Mouse (Mus musculus) T-cell, adult 2 months (primary cell): ENCODE data around the gene Ciart.
"Not testable (repeated sequence)": the region's sequence is repeated elsewhere in the genome, so short reads cannot be mapped to it uniquely, and the experiment has no call there.

Source experiments
- DNase-seq: peaks from one replicate; pipeline ENCODE4 v3.0.0; 2022; ENCODE audit warnings: low spot score

Gene Ciart

DNA sequence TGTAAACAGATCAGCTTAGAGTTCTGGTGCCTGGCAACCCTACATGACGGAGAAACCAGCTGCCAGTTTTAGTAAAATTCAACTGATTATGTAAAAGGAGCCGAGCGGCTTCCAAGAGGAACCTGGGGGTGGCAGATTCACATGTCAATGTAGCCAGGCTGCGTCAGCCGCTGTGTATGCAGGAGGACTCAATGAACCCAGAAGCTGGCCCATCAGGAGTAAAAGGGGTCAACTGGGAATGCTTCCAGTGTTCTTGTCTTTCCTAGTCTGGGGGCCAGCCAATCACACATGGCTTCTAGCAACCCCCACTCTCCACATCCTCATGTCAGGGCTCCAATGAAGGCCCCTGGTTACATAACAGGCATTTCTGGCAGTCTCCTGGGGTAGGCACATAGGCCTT lies 17.0 kb downstream of the Ciart start:
- no peak for DNase-seq

DNA sequence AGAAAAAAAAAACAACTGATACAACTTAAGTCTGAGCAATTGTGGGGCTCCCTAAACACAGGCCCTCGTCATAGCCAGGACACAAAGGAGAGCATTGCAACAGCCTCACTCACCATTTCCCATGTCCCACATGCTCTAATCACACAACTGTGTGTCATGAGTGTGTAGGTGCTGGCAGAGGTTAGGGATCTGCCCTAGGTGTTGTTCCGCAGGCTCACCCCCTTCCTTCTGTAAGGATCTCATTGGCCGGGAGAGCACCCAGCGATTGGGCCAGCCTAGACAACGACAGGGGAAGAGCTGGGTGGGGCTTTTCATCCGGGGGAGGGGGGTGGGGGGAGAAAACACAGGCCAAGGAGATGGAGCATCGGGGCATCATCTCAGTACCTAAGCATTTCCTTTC lies 18.5 kb downstream of the Ciart start:
- no peak for DNase-seq

DNA sequence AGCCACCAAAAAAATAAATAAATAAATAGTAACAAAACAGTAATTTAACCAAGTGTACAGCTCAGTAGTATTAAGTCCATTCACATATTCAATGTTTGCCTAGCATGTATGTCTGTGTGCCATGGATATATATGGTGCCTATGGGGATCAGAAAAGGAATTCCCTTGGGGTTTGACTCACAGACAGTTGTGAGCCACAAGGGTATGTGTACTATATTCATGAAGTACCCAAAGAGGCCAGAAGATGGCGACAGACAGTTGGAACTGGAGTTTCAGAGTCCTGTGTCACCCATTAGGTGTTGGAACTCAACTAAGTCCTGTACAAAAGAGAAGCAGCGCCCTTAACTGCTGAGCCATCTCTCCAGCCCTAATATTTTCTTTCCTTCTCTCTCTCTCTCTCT lies 20.3 kb downstream of the Ciart start:
- peak; percentile 80 for DNase-seq

DNA sequence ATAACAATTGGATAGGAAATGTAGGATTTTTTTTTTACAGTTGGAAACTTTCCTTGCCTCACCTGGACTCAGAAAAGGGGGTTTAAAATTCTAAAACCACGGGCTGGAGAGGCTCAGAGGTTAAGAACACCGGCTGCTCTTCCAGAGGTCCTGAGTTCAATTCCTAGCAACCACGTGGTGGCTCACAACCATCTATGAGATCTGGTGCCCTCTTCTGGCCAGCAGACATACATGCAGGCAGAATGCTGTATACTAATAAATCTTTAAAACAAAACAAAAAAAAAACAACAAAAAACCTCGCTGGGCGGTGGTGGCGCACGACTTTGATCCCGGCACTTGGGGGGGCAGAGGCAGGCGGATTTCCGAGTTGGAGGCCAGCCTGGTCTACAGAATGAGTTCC lies 20.8 kb downstream of the Ciart start:
- DNase-seq: peak; percentile 39

DNA sequence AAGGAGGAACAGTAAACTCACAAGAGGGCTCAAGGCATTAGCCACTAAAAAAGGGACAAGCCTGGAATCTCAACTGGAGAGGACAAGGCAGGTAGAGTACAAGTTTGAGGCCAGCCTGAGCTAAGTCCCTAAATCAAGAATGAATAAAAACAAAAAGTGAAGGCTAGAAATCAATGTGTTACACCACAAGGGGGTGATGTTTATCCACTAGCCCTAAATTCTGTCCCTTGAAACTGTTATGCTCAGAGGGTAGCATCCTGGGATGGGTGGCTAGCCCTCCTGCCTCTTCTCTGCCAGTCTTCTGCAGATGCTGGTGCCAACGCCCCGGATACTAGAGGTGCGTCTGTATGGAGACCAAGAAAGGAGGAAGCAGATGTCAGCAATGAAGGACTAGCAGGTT lies 21.7 kb downstream of the Ciart start:
- peak; percentile 17 for DNase-seq

DNA sequence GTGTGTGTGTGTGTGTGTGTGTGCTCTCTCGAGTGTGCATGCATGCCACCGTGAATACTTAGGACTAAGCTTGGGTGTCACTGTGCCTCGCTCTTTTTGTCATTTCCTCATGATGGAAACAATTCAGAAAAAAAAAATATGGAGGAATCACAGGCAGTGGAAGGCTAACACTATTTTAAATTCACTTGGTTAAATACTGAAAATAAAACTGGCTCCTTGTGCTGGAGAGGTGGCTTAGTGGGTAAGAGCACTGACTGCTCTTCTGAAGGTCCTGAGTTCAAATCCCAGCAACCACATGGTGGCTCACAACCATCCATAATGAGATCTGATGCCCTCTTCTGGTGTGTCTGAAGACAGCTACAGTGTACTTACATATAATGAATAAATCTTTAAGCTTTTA lies 23.8 kb downstream of the Ciart start:
- not testable (repeated sequence) for DNase-seq

DNA sequence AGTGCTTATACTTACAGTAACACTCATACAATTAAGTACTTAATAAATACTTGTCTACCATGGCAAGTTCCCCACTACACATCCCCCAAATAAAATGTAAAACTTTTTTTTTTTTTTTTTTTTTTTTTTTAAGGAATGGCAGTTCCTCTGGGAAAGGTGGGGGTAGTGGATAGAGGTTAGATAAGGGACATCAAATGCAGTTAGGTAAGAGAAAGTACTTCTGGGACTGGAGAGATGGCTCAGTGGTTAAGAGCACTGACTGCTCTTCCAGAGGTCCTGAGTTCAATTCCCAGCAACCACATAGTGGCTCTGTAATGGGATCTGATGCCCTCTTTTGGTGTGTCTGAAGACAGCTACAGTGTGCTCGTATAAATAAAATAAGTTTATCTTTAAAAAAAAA lies 25.0 kb downstream of the Ciart start:
- DNase-seq: not testable (repeated sequence)

DNA sequence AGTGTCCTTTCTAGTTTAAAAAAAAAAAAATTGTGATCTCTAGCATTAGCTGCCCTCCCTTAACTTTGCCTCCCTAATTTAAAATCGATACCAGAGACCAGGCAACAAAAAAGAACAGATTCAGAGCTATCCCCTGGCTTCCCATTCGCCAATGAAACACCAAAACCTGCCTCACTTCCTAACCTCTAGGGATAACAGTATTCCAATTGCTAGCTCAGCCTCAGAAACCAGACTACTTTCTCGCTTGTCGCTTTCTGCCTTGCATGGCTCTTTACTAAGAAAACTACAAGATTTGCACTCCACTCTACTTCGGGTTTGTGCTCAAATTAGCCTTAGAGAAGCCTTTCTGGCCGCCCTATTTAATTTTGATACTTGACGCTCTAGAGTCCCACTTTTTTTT lies 25.9 kb downstream of the Ciart start:
- DNase-seq: no peak

DNA sequence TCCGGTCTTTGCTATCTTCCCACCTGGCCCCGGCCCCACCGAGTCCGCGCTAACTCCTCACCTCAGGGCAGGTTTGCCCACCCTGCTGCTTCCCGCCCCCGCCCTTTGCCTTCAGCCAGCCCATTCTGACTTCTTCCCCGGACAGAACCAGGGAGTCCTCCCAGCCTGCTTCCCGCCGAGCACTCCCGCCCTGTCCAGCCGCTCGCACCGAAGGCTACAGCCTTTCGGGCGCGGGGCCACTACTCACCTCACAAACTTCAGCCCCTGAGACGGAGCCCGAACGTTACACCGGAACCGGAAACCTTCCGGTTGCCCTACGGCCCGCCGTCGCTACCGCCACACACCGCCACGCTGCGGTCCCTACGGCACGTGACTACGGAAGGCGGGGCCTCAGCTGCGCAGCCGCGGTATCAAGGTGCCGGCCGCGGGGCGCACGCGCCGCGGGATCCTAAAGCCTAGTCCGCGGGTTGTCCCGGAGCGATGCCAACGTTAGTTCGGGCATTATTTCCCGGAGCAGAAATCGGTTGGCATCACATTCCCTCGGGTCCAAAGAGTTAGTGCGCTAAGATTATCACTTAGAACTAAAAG lies 26.5 kb downstream of the Ciart start, which contains the start of gene Prpf3:
TSS of gene Prpf3 (minus strand) at position 384 of the 588 bp plus-strand sequence.
- peak; percentile 93 for DNase-seq

DNA sequence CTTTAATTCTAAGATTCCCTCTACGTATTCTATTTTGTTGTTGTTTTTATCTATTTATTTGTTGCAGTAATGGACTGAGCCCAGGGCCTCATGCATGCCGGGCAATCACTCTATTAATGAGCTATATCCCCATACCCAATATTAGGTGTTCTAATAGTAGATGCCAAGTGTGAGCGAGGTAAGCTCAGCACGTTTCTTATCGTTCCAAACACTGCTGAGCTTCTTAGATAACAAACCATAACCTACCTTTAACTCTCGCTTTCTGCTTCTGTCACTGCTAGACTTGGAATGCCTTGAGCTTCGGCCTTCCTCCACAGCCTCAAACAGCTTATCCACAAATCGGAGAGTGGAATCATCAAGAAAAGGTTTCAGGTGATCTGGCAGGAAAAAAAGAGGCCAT lies 30.7 kb downstream of the Ciart start:
- DNase-seq: no peak

DNA sequence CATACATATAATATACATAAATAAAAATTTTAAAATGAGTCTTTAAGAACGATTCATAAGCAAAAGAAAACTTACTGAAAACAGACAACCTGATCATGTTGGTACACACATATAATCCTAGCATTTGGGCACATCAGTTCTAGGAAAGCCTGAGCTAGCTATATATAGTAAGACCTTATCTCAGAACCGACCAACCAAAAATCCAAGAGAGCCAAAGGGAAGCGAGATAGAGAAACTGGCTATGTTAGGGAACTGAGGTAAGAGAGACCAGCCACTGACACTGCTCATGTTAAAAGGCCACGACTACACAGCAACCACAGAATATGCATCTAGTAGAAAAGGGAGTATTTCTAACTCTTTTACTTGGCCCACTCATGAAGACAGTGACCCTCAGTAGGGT lies 31.4 kb downstream of the Ciart start:
- DNase-seq: no peak

DNA sequence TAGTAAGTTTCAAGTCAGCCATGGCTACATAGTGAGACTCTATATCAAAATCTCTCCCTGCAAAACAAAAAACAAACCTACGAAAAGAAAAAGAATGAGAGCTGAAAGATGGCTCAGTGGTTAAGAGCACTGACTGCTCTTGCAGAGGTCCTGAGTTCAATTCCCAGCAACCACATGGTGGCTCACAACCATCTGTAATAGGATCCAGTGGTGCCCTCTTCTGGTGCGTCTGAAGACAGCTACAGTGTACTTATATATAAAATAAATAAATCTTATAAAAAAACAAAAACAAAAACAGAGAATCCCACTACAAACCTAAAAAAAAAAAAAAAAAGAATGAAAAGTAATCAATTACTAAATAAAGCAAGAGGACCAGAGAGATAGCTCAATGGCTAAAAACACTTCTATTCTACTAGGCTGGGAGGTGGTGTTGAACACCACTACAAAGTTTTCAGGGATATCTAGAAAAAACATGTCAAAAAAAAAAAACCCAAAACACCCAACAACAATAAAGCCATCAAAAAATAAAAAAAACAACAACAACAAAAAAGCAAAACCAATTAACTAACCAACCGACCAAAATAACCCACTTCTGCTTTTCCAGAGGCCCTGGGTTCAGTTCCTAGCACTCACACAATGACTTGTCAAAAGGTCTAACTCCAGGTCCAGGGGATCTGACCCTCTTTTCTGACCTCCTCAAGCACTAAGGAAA lies 39.4 kb downstream of the Ciart start:
- peak; percentile 21 for DNase-seq

DNA sequence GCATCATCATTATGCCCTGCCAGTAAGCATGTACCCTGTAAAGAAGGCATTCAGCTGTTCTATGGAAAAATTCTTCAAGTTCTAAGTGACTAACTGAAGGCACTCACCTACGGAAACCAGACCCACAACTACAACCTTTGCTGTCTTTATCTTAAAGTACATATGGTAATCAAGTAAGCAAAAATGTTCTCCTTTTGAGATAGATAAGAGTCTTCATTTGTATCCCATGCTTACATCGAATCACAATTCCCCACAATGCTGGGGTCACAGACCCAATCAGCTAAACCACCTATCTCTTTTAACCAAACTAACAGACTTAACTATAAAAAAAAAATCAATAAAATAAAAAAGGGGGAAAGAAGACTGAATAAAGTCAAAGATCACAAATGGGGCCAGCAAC lies 42.8 kb downstream of the Ciart start:
- DNase-seq: no peak

DNA sequence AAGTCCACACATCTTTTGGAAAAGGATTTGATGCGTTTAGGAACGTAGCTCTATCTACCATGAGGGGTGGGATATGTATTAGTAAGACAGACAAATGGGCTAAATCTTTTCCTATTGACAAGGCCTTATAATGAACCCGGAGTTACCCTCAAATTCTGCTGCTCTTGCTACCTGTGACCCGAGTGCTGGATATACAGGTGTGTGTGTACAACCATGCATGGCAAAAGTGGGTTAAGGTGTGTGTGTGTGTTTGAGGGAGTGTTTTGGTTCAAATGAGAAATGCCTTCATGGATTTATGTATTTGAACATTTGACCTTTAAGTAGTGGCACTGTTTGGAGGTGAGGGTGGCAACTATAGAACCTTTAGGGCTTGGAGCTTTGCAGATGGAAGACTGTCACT lies 53.0 kb downstream of the Ciart start:
- DNase-seq: no peak
